Mouse (Mus musculus) spleen, adult 2 months (tissue): ENCODE results near the gene Esrrb. TPM values are rescaled to one million over a fixed set of nuclear protein-coding genes. Genes with fewer than 3 reads are reported as not detected.

Source experiments
- DNase-seq, 2 experiments: peaks; one replicate each; pipeline versions ENCODE4 v3.0.0 to v3.0.0-alpha.2; 2012 to 2021; ENCODE audit warnings: low spot score in 2 of 2, low read depth in 1 of 2
- H3K27ac ChIP-seq: fragments of 200-500 bp; 2 replicates; pipeline ENCODE4 v1.5.1; 2012; ENCODE audit warnings: low read length, inconsistent platforms; ENCODE audit not compliant: insufficient read depth
- H3K27me3 ChIP-seq: fragments of 200-500 bp; 2 replicates; pipeline ENCODE4 v1.6.1; 2012; ENCODE audit warnings: mild to moderate bottlenecking, moderate library complexity, low read length, inconsistent platforms; ENCODE audit not compliant: control insufficient read depth, insufficient read depth
- H3K36me3 ChIP-seq: fragments of 200-500 bp; 2 replicates; pipeline ENCODE4 v1.6.1; 2012; ENCODE audit warnings: mild to moderate bottlenecking, low read length, inconsistent platforms; ENCODE audit not compliant: control insufficient read depth, insufficient read depth
- H3K4me1 ChIP-seq: fragments of 200-500 bp; 2 replicates; pipeline ENCODE4 v1.6.1; 2011; ENCODE audit warnings: inconsistent platforms; ENCODE audit not compliant: control insufficient read depth, insufficient read depth, insufficient read length
- H3K4me3 ChIP-seq: fragments of 200-500 bp; 2 replicates; pipeline ENCODE4 v1.5.1; 2011; ENCODE audit warnings: mild to moderate bottlenecking, inconsistent platforms; ENCODE audit not compliant: insufficient read depth, insufficient read length; ENCODE audit errors: extremely low read depth
- CTCF ChIP-seq: fragments of 200-500 bp; IDR thresholded peaks from 2 replicates; pipeline ENCODE4 v1.5.1; 2011; ENCODE audit warnings: mild to moderate bottlenecking, inconsistent platforms; ENCODE audit not compliant: insufficient read depth, insufficient read length, insufficient replicate concordance; ENCODE audit errors: extremely low read depth
- POLR2A ChIP-seq: fragments of 200-500 bp; IDR thresholded peaks from 2 replicates; pipeline ENCODE4 v1.6.1; 2011; ENCODE audit warnings: low read depth, low read length, inconsistent platforms
- WGBS: fragments of 180-500 bp; shearing (Covaris S2); methylation state at CpG from one replicate; pipeline ENCODE4 v1.1.7; 2018; 5-methylcytosine and 5-hydroxymethylcytosine counted together
- polyA plus RNA-seq: library from polyadenylated mRNA; depleted of rRNA; stranded (reverse); fragments of >200 nt; gene quantifications from 2 replicates; pipeline ENCODE4 v1.2.3, GENCODE M21; 2012

The Esrrb gene
- polyA plus RNA-seq, 1 experiment = 0.05 TPM

DNA sequence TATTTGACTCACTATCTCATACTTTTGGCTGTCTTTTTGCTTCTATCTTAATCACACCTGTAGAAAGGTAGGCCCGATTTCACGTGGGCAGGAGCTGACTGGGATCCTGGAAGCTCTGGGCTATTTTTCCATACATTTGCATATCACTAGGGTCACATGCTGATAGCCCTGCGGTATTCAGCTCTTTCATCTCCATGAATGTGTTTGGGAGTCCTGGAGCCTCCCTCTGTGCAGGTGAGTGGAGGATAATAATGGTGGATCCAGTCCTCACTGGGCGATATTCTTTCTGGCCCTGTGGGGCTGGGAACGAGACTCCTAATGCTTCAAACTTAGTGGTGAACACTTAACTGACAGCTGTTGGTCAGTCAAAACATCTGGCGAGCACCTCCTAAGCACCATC is 110.0 kb downstream of the Esrrb start:
- DNase-seq = no peak
- Histone ChIP-seq H3K36me3 (no peaks in the 10 kb centered on the region), H3K4me3 (no peak overlapping the region), H3K4me1 (no peaks in the 10 kb centered on the region), H3K27ac (no peak overlapping the region), H3K27me3 (no peaks in the 10 kb centered on the region)
- 70% methylated on average over 6 of the region's 6 CpGs for WGBS
- no peak for TF ChIP-seq POLR2A
- no peak for TF ChIP-seq CTCF

DNA sequence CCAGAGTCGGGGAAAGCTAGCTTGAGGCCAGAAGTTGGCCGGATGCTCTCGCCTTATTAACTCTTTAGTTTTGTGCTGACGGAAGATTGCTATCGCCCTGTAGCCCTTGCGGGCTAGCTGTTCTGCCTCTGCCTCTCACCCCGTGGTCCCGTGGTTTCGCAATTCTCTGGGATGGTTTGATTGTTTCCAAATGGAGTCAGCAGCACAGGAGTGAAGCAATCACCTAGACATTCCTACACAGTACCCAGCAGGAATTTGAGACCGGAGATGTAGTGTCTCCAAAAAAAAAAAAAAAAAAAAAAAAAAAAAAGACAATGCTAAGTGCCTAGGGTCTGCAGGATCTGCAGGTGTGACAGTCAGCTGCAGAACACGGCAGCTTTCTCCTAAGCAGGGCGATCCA is 112.7 kb downstream of the Esrrb start:
- H3K4me3 ChIP-seq = no peak overlapping the region
- H3K4me1 ChIP-seq = no peaks in the 10 kb centered on the region
- no peak for DNase-seq
- H3K36me3 ChIP-seq = no peaks in the 10 kb centered on the region
- TF ChIP-seq POLR2A = no peak
- TF ChIP-seq CTCF = no peak
- H3K27me3 ChIP-seq = no peaks in the 10 kb centered on the region
- WGBS = 76% methylated on average over 12 of the region's 12 CpGs
- H3K27ac ChIP-seq = no peak overlapping the region

DNA sequence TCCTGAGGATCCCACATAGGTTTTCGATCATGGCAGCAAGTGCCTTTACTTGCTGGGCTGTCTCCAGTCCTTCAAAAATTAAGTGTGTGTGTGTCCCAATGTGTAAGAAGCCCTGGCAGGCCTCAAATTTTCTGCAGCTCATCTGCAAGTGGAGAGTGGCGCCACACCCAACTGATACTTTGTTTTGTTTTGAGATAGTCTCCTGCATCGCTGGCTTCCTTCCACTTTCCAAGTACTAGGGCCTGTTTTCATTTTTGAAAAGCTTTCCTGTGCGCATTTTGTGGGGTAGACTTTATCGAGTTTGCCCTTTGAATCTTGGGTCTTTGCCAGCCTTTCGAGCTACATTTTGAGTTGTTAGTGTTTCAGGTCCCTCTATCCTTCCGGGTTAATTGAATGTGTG is 115.1 kb downstream of the Esrrb start:
- DNase-seq = no peak
- 58% methylated on average over 7 of the region's 7 CpGs for whole genome bisulfite sequencing
- TF ChIP-seq CTCF (no peak), POLR2A (no peak)

DNA sequence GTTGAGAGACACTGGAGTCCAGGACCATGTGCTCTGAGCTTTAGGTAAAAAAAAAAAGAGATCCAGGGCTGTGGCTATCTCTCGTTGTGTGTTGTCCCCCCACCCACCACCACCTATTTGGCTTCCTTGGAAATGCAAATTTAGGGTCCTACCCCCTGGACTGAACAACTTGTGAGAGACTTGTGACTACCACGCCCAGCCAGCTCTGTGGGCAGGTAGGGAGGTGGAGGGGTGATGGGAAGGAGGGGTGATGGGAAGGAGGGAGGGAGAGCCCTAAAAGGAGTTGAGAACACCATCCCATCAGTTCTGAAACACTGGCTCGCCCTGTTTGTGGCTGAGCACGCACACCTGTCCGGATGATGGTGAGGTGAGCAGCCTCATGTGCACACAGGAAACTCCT is 118.0 kb downstream of the Esrrb start:
- WGBS = 89% methylated on average over 5 of the region's 5 CpGs
- no peaks in the 10 kb centered on the region for H3K36me3 ChIP-seq
- TF ChIP-seq POLR2A (no peak), CTCF (no peak)
- H3K27me3 ChIP-seq = no peaks in the 10 kb centered on the region
- peaks cover 3% of the 10 kb centered on the region; the same call in 1 of the 2 replicates for H3K4me1 ChIP-seq
- H3K4me3 ChIP-seq = no peak overlapping the region
- H3K27ac ChIP-seq = no peak overlapping the region
- DNase-seq = no peak

More for the DNA sequence above, 115.1 kb downstream of the Esrrb start:
- Histone ChIP-seq H3K36me3 (no peaks in the 10 kb centered on the region), H3K4me3 (no peak overlapping the region), H3K27ac (no peak overlapping the region), H3K4me1 (no peaks in the 10 kb centered on the region), H3K27me3 (no peaks in the 10 kb centered on the region)

DNA sequence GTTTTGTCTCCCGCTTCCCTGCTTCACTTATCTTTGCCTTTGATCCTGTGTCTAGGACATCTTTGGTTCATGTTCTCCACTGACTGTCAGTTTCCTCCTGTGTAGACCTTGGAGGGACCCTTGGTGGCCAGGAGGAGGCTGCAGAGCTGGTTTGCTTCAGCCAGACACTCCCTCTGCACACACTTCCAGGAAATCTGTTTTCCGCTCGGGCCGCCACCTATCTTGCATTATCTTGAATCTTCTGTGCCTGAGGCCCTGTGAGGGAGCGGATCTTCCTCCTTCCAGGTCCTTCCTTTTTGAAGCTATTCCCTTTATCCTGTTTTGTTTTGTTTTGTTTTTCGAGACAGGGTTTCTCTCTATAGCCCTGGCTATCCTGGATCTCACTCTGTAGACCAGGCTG is 121.1 kb downstream of the Esrrb start:
- no peaks in the 10 kb centered on the region for H3K36me3 ChIP-seq
- H3K4me1 ChIP-seq = peaks cover 3% of the 10 kb centered on the region; the same call in 1 of the 2 replicates
- 87% methylated on average over 6 of the region's 6 CpGs for WGBS
- TF ChIP-seq POLR2A (no peak), CTCF (no peak)
- no peak overlapping the region for H3K4me3 ChIP-seq
- no peak for DNase-seq
- no peak overlapping the region for H3K27ac ChIP-seq
- no peaks in the 10 kb centered on the region for H3K27me3 ChIP-seq

DNA sequence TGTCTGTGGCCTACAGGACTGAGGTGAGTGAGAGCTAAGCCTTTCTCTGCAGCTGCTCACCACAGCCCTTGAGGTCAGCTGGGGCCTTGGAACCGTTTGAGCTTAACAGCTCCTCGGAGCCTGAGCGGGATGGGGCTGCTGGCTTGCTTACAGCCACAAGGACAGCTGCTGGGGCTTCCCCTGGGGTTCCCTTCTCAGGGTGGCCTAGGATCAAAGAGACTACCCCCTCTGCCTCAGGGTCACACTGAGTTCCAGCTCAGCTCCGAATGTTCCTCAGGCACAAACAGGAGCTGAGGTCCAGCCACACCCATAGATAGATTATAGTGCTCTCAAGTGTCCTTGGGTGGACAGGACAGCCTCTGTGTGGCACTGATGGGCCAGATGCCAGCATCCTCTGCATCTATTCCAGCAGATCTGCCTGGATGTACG is 122.5 kb downstream of the Esrrb start:
- Histone ChIP-seq H3K36me3 (no peaks in the 10 kb centered on the region), H3K4me1 (peaks cover 3% of the 10 kb centered on the region; the same call in 1 of the 2 replicates), H3K27ac (no peak overlapping the region), H3K27me3 (no peaks in the 10 kb centered on the region), H3K4me3 (no peak overlapping the region)
- TF ChIP-seq POLR2A = no peak
- DNase-seq = no peak
- WGBS = 45% methylated on average over 5 of the region's 5 CpGs

DNA sequence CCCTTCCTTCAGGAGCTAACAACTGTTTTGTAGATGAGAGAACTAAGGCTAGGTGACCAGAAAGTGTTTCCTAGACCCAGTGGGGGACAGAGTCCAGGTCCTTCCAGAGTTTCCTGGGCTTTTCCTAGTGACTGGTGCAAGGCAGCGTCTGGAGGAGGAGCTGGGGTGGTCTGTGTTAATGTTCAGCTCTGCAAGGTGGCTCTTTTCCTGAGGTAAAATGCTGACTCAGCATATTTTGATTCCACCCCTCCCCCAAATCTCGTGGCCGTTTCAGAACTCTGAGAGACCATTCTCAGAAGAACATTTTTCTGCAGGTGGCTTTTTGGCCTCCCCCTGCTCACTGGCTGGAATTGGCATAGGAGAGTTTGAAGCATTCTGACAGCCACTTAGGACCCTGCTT is 127.1 kb downstream of the Esrrb start:
- no peak for DNase-seq
- Histone ChIP-seq H3K36me3 (no peaks in the 10 kb centered on the region), H3K4me1 (peaks cover 3% of the 10 kb centered on the region; the same call in 1 of the 2 replicates), H3K27ac (no peak overlapping the region), H3K27me3 (no peaks in the 10 kb centered on the region), H3K4me3 (no peak overlapping the region)
- 43% methylated on average over 3 of the region's 3 CpGs for WGBS
- TF ChIP-seq POLR2A = no peak
- TF ChIP-seq CTCF = no peak
